Mouse (Mus musculus) layer of hippocampus, adult 2 months (tissue): ENCODE measurements around the gene Tarbp2. TPM values are rescaled to one million over a fixed set of nuclear protein-coding genes. Genes with fewer than 3 reads are reported as not detected.

Experiments used
- DNase-seq, 2 experiments: peaks; one replicate each; pipeline ENCODE4 v3.0.0; 2022; ENCODE audit warnings: low spot score in 2 of 2
- H3K27ac ChIP-seq: fragments of 200-600 bp; 2 replicates; pipeline ENCODE4 v1.8.1; 2022
- H3K4me3 ChIP-seq: fragments of 200-600 bp; 2 replicates; pipeline ENCODE4 v1.8.1; 2022; ENCODE audit warnings: mild to moderate bottlenecking
- CTCF ChIP-seq: fragments of 200-600 bp; conservative IDR thresholded peaks from 2 replicates; pipeline ENCODE4 v1.8.1; 2022; ENCODE audit warnings: antibody characterized with exemption, mild to moderate bottlenecking, moderate library complexity
- total RNA-seq, 2 experiments: library from RNA; stranded (reverse); gene quantifications; 2 replicates each; pipeline ENCODE4 v1.2.3; 2021

Tarbp2 gene
- total RNA-seq, 2 experiments from 2014 or later: 36.2 to 37.7 TPM

- TF ChIP-seq CTCF: no peak
- Histone ChIP-seq H3K27ac (peak overlapping the region; percentile 76), H3K4me3 (no peak overlapping the region)
- no peak for DNase-seq
Measured at GRCm38 (mm10) chr15:102499370-102499769, 18.6 kb upstream of the Tarbp2 start.

- Histone ChIP-seq H3K4me3 (no peak overlapping the region), H3K27ac (peak overlapping the region; percentile 76)
- no peak for TF ChIP-seq CTCF
- DNase-seq: no peak
Measured at GRCm38 (mm10) chr15:102499851-102500250, 18.1 kb upstream of the Tarbp2 start.

GRCm38 (mm10) chr15:102500479-102500878, 17.5 kb upstream of the Tarbp2 start:
- DNase-seq: no peak
- Histone ChIP-seq H3K27ac (peak overlapping the region; percentile 76; the same call in 1 of the 2 replicates), H3K4me3 (no peak overlapping the region)
- TF ChIP-seq CTCF: no peak

DNA sequence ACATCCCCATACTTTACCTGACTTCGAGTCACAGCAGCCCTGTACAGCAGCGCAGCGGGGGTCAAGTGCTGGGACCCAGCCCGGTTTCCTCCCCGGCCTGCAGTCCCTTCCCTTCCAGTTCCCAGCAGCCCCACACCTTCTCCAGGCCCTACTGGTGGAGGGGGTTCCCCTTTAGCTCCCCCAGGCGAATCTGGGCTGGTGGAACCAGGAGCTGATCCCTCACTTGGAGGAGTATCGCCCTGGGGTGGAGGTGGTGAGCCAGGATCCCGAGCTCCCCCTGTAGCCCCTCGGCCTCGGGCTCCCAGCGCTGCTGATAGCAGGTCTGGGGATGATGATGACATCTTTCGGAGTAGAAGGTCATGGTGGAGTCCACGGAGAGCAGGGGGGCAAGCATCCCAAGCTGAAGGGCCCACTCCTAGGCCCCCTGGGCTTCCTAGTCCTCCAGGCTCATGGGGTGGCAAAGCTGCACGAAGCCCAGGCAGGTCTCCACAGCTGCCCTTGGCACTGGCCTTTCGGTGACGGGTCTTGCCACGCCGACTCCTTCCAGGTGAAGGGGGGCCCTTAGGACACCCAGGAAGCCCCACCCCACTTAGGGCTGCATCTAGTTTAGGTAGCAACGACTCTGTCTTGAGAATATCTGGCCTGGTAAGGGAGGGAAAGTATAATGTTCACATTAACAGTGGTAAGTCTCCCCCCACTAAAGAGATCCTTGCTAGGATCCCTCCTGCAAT, 16.7 kb upstream of the Tarbp2 start:
- peak overlapping the region; percentile 76; the same call in 1 of the 2 replicates for H3K27ac ChIP-seq
- no peak for TF ChIP-seq CTCF
- DNase-seq: no peak
- H3K4me3 ChIP-seq: no peak overlapping the region

DNA sequence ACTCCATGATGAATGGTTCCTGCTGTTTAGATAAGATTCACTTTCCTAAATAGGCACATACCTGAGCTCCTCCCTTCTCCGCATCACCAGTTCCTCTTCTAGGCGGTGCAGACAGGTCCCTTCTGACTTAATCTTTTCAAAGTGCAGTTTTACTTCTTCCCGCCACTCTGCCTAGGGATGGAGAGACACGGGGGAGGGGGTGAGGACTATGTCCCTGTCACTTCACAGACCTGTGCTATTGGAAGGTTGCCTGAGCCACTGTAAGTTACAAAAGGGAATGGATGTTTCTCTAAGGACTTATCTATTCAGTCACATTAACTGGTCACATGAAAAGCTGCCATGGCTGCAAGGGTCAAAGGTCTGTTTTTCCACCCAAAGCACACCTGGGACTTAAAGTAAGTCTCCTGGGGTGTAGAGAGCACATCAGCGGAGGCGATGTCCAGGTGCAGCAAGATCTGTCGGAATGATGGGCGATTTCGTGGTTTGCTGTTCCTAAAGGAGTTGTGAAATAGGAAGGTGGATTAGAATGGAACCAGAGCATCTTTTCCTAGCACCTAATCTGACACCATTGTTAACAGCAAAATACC, 15.6 kb upstream of the Tarbp2 start:
- no peak overlapping the region for H3K4me3 ChIP-seq
- peak overlapping the region; percentile 76; the same call in 1 of the 2 replicates for H3K27ac ChIP-seq
- DNase-seq: no peak
- no peak for TF ChIP-seq CTCF

- DNase-seq: no peak
- TF ChIP-seq CTCF: no peak
- peak within 1 kb of the TSS; percentile 76; the same call in 1 of the 2 replicates for H3K27ac ChIP-seq
- H3K4me3 ChIP-seq: no peak within 1 kb of the TSS
Measured at GRCm38 (mm10) chr15:102503447-102503846, 14.5 kb upstream of the Tarbp2 start, which contains the start of gene Gm10337. Gm10337 (plus strand) TSS chr15:102503722.

- Histone ChIP-seq H3K4me3 (no peak overlapping the region), H3K27ac (peak overlapping the region; percentile 76; the same call in 1 of the 2 replicates)
- DNase-seq: no peak
- no peak for TF ChIP-seq CTCF
Measured at GRCm38 (mm10) chr15:102503924-102504782, 13.8 kb upstream of the Tarbp2 start.

DNA sequence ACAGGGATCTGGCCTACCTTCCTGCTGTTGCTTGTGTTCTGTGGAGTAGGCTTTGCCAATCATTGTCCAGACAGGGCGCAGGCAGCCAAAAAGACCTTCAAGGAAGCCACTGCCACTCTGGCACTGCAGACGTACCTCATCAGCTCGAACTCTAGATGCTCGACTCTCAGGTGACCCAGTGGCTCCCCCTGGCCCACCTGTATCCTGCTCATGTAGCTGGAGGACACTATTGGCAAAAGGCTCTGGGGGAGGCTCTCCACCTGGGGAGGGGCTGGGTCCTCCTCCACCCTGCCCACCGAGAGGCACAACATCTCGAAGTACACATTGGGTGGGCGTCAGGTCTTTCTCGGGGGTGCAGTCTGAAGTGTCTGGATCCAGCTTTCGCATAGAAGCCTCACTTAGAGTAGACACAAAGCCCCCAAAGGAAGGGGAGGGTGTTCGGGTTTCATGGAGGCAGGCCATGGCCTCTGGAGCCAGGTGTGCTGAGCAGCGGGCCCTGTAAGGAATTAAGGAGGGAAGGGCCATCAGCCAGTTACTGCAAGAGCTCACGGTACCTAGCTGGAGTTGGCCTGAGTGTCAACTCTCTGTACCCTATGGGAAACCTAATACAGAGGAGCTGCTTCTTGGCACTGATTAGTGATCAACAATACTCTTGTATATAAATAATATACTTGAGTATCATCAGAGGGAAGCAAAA, 12.8 kb upstream of the Tarbp2 start:
- no peak for DNase-seq
- Histone ChIP-seq H3K4me3 (no peak overlapping the region), H3K27ac (peak overlapping the region; percentile 19)
- no peak for TF ChIP-seq CTCF

DNA sequence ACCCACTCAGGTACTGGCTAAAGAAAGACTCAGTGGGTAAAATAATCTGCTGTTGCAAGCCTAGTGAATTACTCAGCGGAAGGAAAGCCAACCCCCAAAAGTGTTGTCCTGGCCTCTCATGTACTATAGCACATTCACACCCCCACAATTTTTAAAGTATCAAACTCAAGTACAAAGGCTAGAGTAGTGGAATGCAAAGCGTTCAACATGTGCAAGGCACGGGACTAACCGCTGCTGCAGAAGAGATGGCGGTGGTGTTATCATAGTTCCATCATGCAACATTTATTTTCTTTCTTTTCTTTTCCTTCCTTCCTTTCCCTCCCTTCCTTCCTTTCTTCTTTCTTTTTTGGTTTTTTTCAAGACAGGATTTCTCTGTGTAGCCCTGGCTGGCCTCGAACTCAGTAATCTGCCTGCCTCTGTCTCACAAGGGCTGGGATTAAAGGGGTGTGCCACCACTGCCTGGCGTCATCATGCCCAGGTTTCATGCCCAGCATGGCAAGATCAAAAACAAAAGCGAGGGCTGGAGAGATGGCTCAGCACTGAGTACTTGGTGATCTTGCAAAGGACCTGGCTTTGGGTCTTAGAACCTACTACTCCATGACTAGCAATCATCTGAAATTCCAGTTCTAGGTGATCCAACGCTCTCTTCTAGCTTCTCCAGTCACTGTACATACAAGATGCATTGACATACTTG, 12.1 kb upstream of the Tarbp2 start:
- TF ChIP-seq CTCF: no peak
- Histone ChIP-seq H3K27ac (peak overlapping the region; percentile 19), H3K4me3 (no peak overlapping the region)
- DNase-seq: peak in 1 of 2 experiments; percentile 1

DNA sequence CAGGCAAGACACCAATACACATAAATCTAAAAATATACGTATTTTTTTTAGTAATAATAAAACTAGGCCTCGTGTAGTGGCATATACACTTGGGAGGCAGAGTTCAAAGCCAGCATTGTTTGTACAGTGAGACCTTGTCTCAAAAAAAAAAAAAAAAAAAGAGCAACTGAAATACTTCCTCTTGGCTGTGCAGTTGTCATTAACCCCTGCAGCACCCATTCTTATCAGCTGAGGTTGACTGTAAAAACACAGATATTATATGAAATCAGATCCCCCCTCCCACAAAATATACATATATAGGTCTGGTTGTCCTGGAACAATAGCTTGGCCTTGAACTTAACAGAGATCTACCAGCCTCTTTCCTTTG, 11.5 kb upstream of the Tarbp2 start:
- H3K4me3 ChIP-seq: no peak overlapping the region
- no peak for DNase-seq
- no peak overlapping the region for H3K27ac ChIP-seq
- TF ChIP-seq CTCF: no peak

DNA sequence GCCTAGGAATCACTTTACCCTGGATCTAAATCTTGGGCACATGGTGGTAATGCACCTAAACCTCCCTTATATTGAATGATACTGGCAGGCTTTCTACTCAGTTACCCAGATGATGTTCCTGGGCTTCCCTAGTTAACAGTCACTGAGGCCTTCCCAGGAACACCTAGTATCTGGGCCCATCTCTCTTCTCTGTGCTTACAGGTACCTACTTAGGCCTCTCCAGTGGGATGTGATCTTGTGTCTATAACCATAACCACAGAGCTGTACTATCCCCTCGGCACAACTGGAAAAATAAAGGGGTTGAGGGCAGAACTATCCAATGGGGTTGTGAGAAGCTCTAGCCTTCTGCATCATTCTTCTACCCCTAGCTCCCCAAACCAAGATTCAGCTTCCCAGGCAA, 11.1 kb upstream of the Tarbp2 start:
- TF ChIP-seq CTCF: no peak
- Histone ChIP-seq H3K27ac (no peak overlapping the region), H3K4me3 (no peak overlapping the region)
- no peak for DNase-seq

GRCm38 (mm10) chr15:102507561-102507960, 10.4 kb upstream of the Tarbp2 start:
- no peak overlapping the region for H3K27ac ChIP-seq
- no peak overlapping the region for H3K4me3 ChIP-seq
- DNase-seq: no peak
- no peak for TF ChIP-seq CTCF
